Mouse (Mus musculus) midbrain, embryonic 14.5 days (tissue): ENCODE measurements around the gene Usp38. TPM values are rescaled to one million over a fixed set of nuclear protein-coding genes. Genes with fewer than 3 reads are reported as not detected.

ENCODE experiments used
- ATAC-seq: fragments of 200-750 bp; cut with Nextera tagmentation; 2 replicates; pipeline ENCODE4 v1.8.0; 2017; ENCODE audit warnings: moderate number of reproducible peaks, moderate library complexity; ENCODE audit not compliant: low FRiP score, low TSS enrichment
- DNase-seq: peaks from one replicate; pipeline ENCODE4 v3.0.0-alpha.2; 2015
- H3K27ac ChIP-seq: fragments of 300-500 bp; sonication (generic); replicated peaks from 2 replicates; pipeline ENCODE4 v1.5.1; 2014; ENCODE audit warnings: mild to moderate bottlenecking, low read depth, low read length, moderate library complexity
- H3K27me3 ChIP-seq: fragments of 300-500 bp; sonication (generic); 2 replicates; pipeline ENCODE4 v1.6.1; 2014; ENCODE audit warnings: low read length, control low read depth, mixed read lengths; ENCODE audit not compliant: control insufficient read depth, insufficient read depth
- H3K36me3 ChIP-seq: fragments of 300-500 bp; sonication (generic); 2 replicates; pipeline ENCODE4 v1.6.1; 2014; ENCODE audit warnings: low read length, control low read depth; ENCODE audit not compliant: control insufficient read depth, insufficient read depth
- H3K4me1 ChIP-seq: fragments of 300-500 bp; sonication (generic); 2 replicates; pipeline ENCODE4 v1.6.1; 2014; ENCODE audit warnings: mild to moderate bottlenecking, antibody characterized with exemption, low read length, control low read depth; ENCODE audit not compliant: control insufficient read depth, insufficient read depth
- H3K4me2 ChIP-seq: fragments of 300-500 bp; sonication (generic); 2 replicates; pipeline ENCODE4 v1.6.1; 2014; ENCODE audit warnings: mild to moderate bottlenecking, low read length, moderate library complexity
- H3K4me3 ChIP-seq: fragments of 300-500 bp; sonication (generic); replicated peaks from 2 replicates; pipeline ENCODE4 v1.5.1; 2014; ENCODE audit warnings: low read depth, low read length
- H3K9ac ChIP-seq: fragments of 300-500 bp; sonication (generic); replicated peaks from 2 replicates; pipeline ENCODE4 v1.6.1; 2014; ENCODE audit warnings: mild to moderate bottlenecking, low read length, moderate library complexity
- H3K9me3 ChIP-seq: fragments of 300-500 bp; sonication (generic); 2 replicates; pipeline ENCODE4 v1.6.1; 2016; ENCODE audit warnings: low read length, control low read depth, mixed read lengths; ENCODE audit not compliant: control insufficient read depth
- WGBS: fragments of 180-500 bp; shearing (Covaris S2); extraction: QIAGEN DNeasy Blood & Tissue Kit; methylation state at CpG from one replicate; pipeline ENCODE4 v1.1.7; 2014; 5-methylcytosine and 5-hydroxymethylcytosine counted together
- polyA plus RNA-seq: library from polyadenylated mRNA; unstranded; fragments of >200 nt; fragmentation: Nextera tagmentation; extraction: Ambion mirVana; gene quantifications from 2 replicates; pipeline ENCODE4 v1.2.1, GENCODE M21; 2014

The Usp38 gene
- polyA plus RNA-seq, 1 experiment from 2014 or later = 27.2 TPM

DNA sequence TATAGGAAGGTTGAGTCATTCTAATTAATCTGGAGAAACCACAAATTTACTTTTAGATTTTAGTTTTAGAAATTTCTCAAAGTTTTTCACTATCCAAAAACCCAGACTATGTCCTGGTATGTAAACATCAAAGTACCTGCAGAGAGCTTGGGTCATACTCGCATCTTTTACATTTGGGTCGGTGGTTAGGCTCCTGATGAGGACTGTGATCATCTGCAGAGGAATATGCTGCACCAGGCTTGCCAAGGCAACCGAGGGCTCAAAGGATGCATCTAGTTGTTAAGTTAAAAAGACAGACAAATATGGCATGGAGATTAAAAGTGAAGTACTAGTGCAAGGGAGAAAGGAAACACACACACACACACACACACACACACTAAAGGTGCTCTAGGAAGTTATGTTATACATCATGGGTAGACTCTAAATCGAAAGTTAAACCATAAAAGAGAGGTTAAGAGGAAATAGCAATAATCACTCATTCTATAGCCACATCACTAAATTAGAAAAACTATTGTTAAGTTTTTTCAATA lies 2.6 kb downstream of the Usp38 start:
- no peak overlapping the region for H3K27ac ChIP-seq
- peaks cover 23% of the 10 kb centered on the region for H3K36me3 ChIP-seq
- no peaks in the 10 kb centered on the region for H3K9me3 ChIP-seq
- no peak overlapping the region for H3K4me3 ChIP-seq
- DNase-seq (no peak), ATAC-seq (no peak)
- peaks cover 25% of the 10 kb centered on the region for H3K4me1 ChIP-seq
- no peaks in the 10 kb centered on the region for H3K27me3 ChIP-seq
- H3K4me2 ChIP-seq = peak overlapping the region; percentile 99
- WGBS = 91% methylated on average over 4 of the region's 4 CpGs
- no peak overlapping the region; the same call in 1 of the 2 replicates for H3K9ac ChIP-seq

DNA sequence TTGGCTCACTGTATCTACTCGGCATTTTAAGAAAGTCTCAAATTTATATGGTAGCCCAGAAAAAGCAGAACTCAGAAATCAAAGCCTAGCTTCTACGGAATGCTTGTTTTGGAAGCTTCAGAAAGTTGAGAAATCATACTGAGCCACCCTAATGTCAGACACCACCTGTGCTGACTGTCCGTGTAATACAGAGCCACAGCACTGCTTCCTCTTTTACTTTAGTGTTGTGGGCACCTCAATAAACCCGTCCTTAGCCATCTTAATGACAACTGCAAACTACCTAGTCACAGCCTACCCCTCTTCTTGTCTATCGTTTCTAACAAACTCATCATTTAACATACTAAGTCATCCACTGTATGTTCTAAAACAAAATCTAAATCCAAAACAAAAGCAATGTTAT lies 4.3 kb downstream of the Usp38 start:
- Histone ChIP-seq H3K9me3 (no peaks in the 10 kb centered on the region), H3K9ac (no peak overlapping the region), H3K4me1 (peaks cover 18% of the 10 kb centered on the region), H3K36me3 (peaks cover 33% of the 10 kb centered on the region), H3K4me3 (no peak overlapping the region), H3K27me3 (no peaks in the 10 kb centered on the region), H3K27ac (no peak overlapping the region), H3K4me2 (no peak overlapping the region)
- DNase-seq (no peak), ATAC-seq (no peak)
- WGBS = 94% methylated on average over 5 of the region's 5 CpGs

DNA sequence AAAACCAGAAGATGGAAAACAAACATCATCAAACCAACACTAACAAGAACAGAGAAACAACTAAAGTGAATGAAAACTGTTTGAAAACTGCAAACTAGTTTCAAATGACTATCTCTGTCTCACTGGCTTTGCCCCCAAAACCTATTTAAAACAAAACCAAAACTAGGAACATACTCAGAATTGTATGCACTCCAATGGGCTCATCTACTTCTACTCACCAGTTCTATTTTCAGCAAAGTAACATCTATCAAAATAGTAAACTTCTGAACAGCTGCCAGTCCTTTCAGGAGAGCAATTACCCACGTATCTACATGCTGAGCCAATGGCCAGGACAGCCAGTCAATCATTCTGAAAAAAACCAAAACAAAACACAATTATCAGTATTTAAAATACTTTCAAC lies 9.6 kb downstream of the Usp38 start:
- Histone ChIP-seq H3K4me3 (no peak overlapping the region), H3K36me3 (peaks cover 63% of the 10 kb centered on the region), H3K4me1 (no peaks in the 10 kb centered on the region), H3K9ac (no peak overlapping the region), H3K4me2 (no peak overlapping the region), H3K27me3 (no peaks in the 10 kb centered on the region), H3K9me3 (no peaks in the 10 kb centered on the region), H3K27ac (no peak overlapping the region)
- ATAC-seq (no peak), DNase-seq (no peak)
- WGBS = 94% methylated on average over 1 of the region's 1 CpGs

DNA sequence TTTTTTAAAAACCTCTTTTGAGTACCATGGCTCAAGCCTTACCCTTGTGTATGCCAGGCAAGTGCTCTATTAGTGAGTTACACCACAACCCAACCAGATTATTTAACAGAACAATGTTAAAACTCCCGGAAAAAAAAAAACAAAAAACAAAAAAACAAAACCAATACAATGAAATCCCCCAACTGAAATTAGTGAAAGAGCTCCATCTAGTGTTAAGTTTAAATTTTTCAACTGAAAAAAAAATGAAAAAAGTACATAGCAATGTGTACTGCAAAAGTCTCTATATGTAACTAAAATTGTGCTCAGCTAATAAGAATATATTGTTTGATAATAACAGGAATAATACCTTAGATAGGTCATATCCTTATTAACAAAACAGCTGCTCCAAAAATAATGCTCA lies 18.1 kb downstream of the Usp38 start:
- Histone ChIP-seq H3K9ac (no peak overlapping the region), H3K36me3 (peaks cover 76% of the 10 kb centered on the region), H3K4me2 (no peak overlapping the region), H3K27me3 (no peaks in the 10 kb centered on the region), H3K4me3 (no peak overlapping the region), H3K27ac (no peak overlapping the region), H3K9me3 (no peaks in the 10 kb centered on the region), H3K4me1 (no peaks in the 10 kb centered on the region)
- ATAC-seq = no peak
- peak; percentile 73 for DNase-seq
- 17% methylated on average over 1 of the region's 1 CpGs for WGBS

DNA sequence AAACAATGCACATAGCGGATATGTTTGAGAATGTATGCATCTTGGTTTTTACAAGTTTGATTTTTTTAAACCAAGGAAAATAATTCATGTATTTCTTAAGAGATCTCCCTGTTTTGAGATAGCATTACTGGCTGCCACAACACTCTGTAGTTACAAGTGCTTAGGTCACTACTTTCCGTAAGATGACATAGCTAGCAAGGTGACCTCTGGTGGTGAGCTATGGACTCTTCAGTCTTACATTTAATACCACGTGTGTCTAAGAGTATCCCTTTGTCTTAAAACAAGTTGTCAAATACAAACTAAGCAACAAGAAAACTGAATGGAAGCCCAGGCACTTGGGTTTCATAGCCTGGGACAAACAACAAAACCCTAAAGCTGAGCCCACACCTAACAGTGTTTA lies 22.8 kb downstream of the Usp38 start:
- Histone ChIP-seq H3K9me3 (no peaks in the 10 kb centered on the region), H3K27ac (no peak overlapping the region), H3K9ac (no peak overlapping the region), H3K4me2 (no peak overlapping the region), H3K36me3 (peaks cover 72% of the 10 kb centered on the region), H3K27me3 (no peaks in the 10 kb centered on the region), H3K4me3 (no peak overlapping the region), H3K4me1 (no peaks in the 10 kb centered on the region)
- DNase-seq (peak; percentile 78), ATAC-seq (no peak)
- WGBS = 53% methylated on average over 3 of the region's 3 CpGs

DNA sequence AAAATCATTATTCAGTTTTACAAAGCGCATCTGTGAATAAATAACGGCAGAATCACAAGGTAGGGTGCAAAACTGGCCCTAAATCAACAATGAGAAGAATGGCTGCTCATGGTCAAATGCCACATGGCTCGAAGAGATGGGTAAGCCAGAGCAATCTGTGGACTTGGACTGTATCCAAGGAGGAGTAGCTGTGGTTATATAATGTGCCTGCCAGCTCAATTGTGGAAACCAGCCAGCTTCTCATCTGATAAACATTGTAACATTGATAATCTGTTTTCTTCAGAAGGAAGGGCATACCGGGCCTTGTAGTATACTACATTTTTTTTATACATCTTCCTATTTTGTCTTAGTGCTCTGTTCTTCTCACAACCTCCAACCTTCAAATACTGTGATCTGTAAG lies 31.9 kb downstream of the Usp38 start:
- H3K36me3 ChIP-seq = peaks cover 72% of the 10 kb centered on the region
- H3K27me3 ChIP-seq = no peaks in the 10 kb centered on the region
- H3K9ac ChIP-seq = no peak overlapping the region
- WGBS = 71% methylated on average over 4 of the region's 4 CpGs
- DNase-seq = peak; percentile 59
- H3K4me1 ChIP-seq = no peaks in the 10 kb centered on the region
- H3K4me2 ChIP-seq = no peak overlapping the region
- ATAC-seq = no peak
- H3K9me3 ChIP-seq = no peaks in the 10 kb centered on the region
- H3K27ac ChIP-seq = no peak overlapping the region
- H3K4me3 ChIP-seq = no peak overlapping the region

DNA sequence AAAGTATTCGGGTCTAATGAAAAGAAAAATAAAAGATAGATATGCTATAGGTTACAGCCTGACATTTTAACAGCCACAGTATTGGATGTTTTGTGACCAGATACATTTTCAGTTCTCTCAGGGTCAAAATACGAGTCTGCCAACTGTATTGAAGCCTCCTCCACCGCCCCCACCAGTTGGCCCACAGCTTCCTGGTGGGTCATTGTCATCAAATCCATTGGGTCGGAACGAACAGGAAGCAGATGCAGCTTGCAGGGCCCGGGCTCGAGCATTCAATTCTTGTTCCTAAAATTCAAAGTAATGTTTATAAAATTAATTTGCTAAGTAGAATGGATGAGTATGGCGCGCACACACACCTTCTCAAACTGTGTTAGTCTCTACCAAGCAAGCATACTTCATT lies 33.0 kb downstream of the Usp38 start:
- H3K4me1 ChIP-seq = no peaks in the 10 kb centered on the region
- ATAC-seq (no peak), DNase-seq (no peak)
- no peak overlapping the region for H3K4me3 ChIP-seq
- H3K9ac ChIP-seq = no peak overlapping the region
- no peak overlapping the region for H3K4me2 ChIP-seq
- 70% methylated on average over 9 of the region's 9 CpGs for WGBS
- H3K27ac ChIP-seq = no peak overlapping the region
- peaks cover 62% of the 10 kb centered on the region for H3K36me3 ChIP-seq
- no peaks in the 10 kb centered on the region for H3K9me3 ChIP-seq
- no peaks in the 10 kb centered on the region for H3K27me3 ChIP-seq

DNA sequence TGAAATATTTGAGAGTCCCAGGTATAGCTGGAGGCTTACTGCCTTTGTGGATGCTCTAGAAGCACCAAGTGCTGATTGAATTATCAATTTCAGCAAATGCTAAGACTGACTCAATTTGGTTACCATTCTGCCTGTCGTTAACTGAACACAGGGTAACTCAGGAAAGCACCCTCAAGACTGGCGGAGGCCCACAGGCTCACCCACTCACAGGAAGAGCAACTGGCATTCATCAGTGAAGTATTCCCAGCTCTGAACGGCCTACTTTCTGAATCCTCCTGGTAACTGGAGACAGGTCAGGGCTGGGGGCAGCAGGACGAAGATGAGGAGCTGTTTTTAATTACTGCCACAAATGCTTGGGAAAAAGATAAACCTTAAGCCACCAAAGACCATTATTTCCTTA lies 34.7 kb downstream of the Usp38 start:
- Histone ChIP-seq H3K4me2 (no peak overlapping the region), H3K27ac (no peak overlapping the region), H3K9ac (no peak overlapping the region), H3K9me3 (no peaks in the 10 kb centered on the region), H3K4me1 (no peaks in the 10 kb centered on the region), H3K36me3 (peaks cover 47% of the 10 kb centered on the region), H3K4me3 (no peak overlapping the region), H3K27me3 (no peaks in the 10 kb centered on the region)
- no peak for ATAC-seq
- WGBS = 95% methylated on average over 4 of the region's 4 CpGs
- DNase-seq = no peak

DNA sequence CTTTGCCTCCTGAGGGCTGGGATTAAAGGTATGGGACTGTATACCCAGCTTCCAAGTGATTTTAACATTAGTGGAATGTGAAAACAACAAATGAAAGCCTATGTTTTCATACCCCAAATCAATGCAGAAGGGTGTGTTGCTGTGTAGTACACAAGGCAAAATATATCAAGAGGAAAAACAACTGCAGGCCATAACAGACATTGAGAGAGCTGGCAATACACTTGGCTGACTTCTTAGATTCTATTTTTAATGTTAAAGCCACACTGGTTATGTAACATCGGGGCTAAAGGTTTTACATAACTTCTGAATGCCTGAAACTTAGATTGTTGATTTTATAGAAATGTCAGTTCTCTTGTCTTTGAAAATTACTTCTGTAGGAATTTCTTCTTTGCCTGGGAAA lies 37.5 kb downstream of the Usp38 start:
- ATAC-seq (no peak), DNase-seq (no peak)
- Histone ChIP-seq H3K27me3 (no peaks in the 10 kb centered on the region), H3K4me1 (no peaks in the 10 kb centered on the region), H3K9ac (no peak overlapping the region), H3K9me3 (no peaks in the 10 kb centered on the region), H3K4me3 (no peak overlapping the region), H3K36me3 (peaks cover 25% of the 10 kb centered on the region), H3K4me2 (no peak overlapping the region), H3K27ac (no peak overlapping the region)
- WGBS = 86% methylated on average over 1 of the region's 1 CpGs
